Mouse (Mus musculus): ENCODE measurements around the gene Arfgap3.
"Not testable (repeated sequence)": the region's sequence is repeated elsewhere in the genome, so short reads cannot be mapped to it uniquely, and the experiment has no call there.

Gene Arfgap3

DNA sequence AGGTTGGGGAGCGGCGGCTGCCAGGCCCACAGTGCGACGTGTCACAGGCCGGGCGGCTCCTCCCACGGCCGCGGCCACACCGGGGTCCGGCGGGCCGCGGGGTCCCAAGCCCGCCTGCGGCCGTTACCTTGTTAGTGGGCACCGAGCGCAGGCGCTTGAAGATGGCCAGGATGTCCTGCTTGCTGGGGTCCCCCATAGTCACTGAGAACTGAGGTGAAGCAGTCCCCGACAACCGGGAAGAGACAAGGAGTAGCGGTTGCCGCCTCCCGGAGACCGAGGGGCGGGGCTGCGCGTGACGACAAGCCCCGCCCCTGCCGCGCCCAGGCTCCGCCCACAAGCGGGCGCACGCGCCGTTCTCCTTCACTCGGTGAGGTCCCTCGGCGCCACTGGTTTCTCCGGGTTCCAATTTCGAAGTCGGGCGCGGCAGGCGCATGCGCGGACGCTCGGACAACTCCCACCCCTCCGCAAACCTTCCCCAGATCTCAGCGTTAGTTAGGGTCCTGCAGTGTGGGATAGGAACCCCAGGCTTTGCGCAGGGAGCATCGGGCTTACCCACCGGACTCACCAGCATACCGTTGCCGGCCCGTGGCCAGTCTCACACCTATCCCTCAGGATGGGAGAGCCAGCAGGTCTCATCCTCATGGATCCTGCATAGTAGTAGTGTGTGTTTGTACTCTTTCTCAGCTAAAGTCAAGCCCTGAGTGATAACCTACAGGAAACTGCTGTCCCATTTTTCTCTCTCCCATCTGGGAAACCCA lies at the start of gene Arfgap3:
Arfgap3 (minus strand) TSS at position 294 of the 758 bp plus-strand sequence.
- DNase-seq, result peak; percentile 92

GRCm38 (mm10) chr15:83392722-83393121 lies 42.7 kb upstream of the Arfgap3 start:
- no peak for DNase-seq

GRCm38 (mm10) chr15:83387911-83388310 lies 37.9 kb upstream of the Arfgap3 start:
- DNase-seq, result no peak

- DNase-seq, result no peak
Observed at GRCm38 (mm10) chr15:83383633-83384032, 33.6 kb upstream of the Arfgap3 start.

GRCm38 (mm10) chr15:83383136-83383535 lies 33.1 kb upstream of the Arfgap3 start:
- DNase-seq, result no peak

DNA sequence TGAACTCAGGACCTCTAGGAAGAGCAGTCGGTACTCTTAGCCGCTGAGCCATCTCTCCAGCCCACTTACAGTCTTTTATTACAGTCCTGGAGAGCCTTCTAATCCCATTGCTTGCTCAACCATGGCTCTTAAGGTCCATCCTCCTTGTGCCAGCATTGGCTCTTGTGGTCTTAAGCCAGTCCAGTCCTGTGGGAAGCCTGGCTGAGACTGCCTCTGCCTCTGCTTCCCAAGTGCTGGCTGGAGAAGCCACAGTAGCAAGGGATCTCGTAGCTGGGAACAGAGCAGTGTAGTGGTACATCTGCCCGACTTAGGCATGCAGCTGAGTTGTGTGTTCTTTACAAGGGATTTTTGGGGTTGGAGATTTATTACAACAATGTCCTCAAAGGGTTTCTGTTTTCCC lies 32.4 kb upstream of the Arfgap3 start:
- DNase-seq, result no peak

GRCm38 (mm10) chr15:83377153-83377552 lies 27.1 kb upstream of the Arfgap3 start:
- no peak for DNase-seq

GRCm38 (mm10) chr15:83375136-83375535 lies 25.1 kb upstream of the Arfgap3 start:
- DNase-seq, result peak; percentile 45

- DNase-seq, result no peak
Observed at GRCm38 (mm10) chr15:83374076-83374475, 24.0 kb upstream of the Arfgap3 start.

DNA sequence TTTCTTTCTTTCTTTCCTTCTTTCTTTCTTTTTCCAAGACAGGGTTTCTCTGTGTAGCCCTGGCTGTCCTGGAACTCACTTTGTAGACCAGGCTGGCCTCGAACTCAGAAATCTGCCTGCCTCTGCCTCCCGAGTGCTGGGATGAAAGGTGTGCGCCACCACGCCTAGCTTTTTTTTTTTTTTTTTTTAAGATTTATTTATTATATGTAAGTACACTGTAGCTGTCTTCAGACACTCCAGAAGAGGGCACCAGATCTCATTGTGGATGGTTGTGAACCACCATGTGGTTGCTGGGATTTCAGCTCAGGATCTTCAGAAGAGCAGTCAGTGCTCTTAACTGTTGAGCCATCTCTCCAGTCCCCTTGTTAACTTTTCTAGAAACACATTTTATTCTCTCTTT lies 18.7 kb upstream of the Arfgap3 start:
- not testable (repeated sequence) for DNase-seq

DNA sequence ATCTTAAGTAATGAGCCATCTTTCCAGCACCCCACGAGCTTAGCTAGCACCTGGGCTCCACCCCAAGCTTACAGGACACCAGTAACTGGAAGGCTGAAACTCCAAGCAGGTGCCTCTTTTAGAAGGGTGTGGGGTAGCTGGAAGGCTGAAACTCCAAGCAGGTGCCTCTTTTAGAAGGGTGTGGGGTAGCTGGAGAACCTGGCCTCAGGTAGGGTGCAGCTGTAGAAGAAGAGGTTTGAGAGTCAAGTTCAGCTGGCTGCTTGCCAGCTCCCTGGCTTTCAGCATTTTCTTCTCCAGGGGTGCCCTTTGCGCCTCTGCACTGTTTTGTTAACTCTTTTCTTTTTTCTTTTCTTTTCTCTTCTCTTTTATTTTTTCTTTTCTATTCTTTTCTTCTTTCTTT lies 18.2 kb upstream of the Arfgap3 start:
- peak; percentile 49 for DNase-seq

DNA sequence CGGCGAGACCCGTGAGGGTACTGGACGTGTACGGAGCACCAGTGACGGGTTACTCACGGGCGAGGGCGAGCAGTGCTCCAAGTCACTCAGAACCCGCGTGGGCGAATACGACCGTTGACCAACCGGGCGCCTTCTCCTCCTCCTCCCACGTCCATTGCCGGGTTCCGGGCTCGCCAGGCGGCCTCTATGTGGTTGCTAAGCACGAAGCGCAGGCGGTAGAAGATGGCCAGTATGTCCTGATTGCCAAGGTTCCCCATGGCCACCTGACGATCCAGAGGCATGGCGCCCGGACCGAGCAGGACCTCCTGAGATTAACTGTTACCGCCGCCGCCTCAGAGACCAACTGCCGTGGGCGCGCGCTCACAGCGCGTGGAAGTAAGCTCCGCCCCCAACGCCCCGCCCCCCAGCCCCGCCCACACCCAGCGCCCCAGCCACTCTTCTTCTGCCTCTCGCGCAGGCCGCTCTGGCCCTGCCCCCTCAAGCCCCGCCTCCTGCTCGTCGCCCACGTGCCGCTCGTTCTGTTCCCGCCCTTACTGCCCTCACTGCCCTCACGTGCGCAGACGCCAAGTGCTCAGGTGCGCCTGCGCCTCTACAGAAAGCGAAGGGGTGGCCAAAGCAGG lies 17.0 kb upstream of the Arfgap3 start:
- peak; percentile 92 for DNase-seq

GRCm38 (mm10) chr15:83365697-83366096 lies 15.7 kb upstream of the Arfgap3 start:
- no peak for DNase-seq

GRCm38 (mm10) chr15:83364194-83364593 lies 14.1 kb upstream of the Arfgap3 start:
- DNase-seq, result no peak

DNA sequence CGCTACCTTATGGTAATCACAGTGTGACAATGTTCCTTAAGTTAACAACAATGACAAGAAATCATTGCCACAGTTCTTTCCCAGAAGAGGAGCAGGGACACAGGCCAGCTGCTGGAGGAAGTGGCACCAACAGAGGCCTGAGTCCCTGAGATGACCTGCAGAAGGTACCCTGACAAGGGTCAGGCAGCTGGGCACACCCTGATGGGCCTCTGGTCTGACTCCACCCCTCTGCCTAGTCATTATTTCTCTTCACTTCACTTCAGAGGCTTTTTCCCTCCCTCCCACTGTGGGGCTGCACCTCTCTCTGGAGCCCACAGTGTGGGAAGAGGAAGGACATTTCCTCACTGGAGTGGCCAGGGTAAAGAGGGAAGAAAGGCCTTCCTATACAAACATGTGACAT lies 12.8 kb upstream of the Arfgap3 start:
- DNase-seq, result not testable (repeated sequence)

- DNase-seq, result not testable (repeated sequence)
Observed at GRCm38 (mm10) chr15:83360899-83361298, 10.9 kb upstream of the Arfgap3 start.

DNA sequence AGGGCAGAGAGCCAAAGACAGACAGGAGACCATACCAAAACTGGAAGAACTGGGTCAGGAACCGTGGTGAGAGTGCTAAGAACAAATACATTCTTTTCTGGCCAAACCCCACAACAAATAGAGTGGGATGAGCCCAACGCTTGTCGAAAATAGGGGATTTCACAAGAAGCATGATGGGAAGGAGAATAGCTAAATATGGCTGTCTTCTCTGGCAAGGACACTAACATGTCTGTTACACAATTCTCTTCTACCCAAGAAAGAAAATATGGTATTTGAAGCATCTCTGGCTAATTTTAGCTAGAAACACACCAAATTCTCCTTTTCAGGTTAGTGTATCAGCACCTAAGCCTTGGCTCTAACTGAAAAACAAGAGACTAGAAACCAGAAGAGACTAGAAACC lies 10.1 kb upstream of the Arfgap3 start:
- DNase-seq, result no peak

- no peak for DNase-seq
Observed at GRCm38 (mm10) chr15:83358476-83358875, 8.4 kb upstream of the Arfgap3 start.

DNA sequence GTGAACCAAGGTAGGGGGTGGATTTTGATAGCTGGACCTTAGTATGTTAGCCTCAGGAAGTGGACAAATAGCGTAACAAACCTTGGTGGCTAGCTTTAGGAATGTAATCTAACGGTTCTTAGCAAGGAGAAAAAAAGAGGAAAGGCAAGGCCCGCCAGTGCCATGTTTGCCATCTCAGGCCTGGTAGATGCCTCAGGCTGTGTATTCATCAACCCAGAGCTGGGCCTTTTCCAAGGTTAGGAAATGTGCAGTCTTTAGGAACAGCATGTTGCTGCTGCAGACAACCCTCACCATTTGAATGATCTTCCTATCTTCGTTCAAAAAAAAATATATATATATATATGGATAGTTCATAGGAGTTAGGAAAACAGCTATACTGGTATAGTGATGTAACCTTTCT lies 1.5 kb upstream of the Arfgap3 start:
- no peak for DNase-seq

DNA sequence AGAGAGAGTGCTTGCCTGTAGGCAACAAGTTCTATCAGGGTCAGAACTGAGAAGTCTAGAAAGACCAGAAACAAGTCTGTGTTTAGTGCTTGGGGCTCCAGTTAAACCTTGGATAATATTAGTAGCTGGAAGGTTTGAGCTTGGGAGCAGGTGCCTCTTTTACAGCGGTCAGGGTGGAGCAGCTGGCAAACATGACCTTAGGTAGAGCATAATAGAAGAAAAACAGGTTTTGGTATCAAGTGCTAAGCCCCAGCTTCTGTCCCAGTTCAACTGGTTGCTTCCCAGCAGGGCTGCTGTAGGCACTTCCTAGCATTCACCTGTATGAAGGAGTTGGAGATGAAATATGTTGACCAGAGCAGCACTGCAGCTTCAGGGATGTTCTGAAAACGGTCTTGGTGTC lies 812 bp upstream of the Arfgap3 start:
- DNase-seq, result no peak

DNA sequence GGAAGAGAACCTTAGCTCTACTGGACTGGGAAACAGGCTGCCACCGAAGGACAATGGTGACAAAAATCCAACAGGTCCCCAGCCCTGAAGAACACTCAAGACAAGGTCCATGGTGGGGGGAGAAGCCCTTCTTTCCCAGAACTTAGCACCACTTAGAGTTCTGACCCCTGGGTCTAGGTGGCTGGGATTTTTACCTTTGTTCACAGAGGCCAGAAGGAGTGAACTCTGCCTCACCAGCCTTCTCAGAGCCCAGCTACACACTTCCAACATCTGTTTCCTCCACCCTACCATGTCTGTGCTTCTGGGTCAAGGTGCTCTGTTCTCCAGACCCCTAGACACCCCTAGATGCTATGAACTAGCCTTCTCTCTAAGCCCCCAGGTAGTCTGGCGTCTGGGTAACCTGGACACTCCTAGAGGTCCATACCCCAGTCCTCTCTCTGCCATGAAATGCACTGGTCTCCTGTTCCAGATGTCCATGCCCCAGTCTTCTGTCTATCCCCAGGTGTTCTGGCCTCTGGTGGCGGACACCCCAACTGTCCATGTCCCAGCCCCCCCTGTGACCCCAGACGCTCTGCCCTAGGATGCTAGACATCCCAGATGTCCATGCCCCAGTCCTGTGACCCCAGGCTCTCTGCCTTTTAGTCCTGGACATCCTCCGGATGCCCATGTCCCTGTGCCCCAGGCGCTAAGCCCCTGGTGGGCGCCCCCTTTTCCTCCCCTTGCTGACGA lies 658 bp downstream of the Arfgap3 start:
- peak; percentile 33 for DNase-seq

GRCm38 (mm10) chr15:83348747-83349146 lies 1.3 kb downstream of the Arfgap3 start:
- DNase-seq, result no peak

DNA sequence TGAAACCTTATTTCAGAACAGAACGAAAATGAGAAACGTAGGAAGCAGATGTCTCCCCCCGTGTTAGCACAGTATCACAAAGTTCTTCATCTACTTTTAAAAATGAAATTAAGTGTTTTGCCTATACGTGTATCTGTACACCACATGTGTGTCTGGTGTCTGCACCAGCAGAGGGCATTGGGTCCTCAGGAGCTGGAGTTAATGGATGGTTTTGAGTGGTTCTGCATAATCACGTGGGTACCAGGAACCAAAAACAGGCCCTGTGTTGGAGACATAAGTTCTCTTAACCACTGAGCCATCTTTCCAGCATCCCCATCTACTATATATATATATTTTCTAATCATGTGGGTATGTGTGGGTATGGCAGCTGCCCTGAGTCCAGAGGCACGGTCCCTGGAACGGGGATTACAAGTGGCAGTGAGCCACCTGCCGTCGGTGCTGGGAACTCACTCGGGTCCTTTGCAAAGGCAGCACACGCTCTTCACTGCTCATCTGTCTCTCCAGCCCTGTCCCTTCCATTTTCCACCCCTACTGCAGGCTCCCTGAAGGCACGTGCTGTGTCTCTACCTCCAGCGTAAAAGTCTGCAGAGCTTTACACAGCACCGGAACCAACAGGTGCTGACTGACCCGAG lies 4.0 kb downstream of the Arfgap3 start:
- no peak for DNase-seq

Measured in kidney, adult 11 months (tissue).